Mouse (Mus musculus): ENCODE measurements around the gene Krtcap3. TPM values are rescaled to one million over a fixed set of nuclear protein-coding genes. Genes with fewer than 3 reads are reported as not detected.
A peak's percentile ranks its signal among the peaks of the same experiment; 100 is the strongest.
"Not testable (repeated sequence)": the region's sequence is repeated elsewhere in the genome, so short reads cannot be mapped to it uniquely, and the experiment has no call there.

The Krtcap3 gene
- 1 to 10 TPM; 2.2 to 4.5 TPM for total RNA-seq (2021)
- 13.3 and 13.6 TPM in 2 replicates for polyA plus RNA-seq (2012; rRNA removed)
- long read RNA-seq, partial matches to known transcripts = 0 of 4 reads
- long read RNA-seq, other reads (novel, unspliced or antisense) = 4 of 4 reads

GRCm38 (mm10) chr5:31251541-31252101 is at the start of gene Krtcap3:
Krtcap3 (plus strand) TSS chr5:31251691.
- DNase-seq = no peak

GRCm38 (mm10) chr5:31201742-31202590 is 49.5 kb upstream of the Krtcap3 start, which contains the start of gene Zfp513:
Zfp513 (minus strand) TSS chr5:31202303.
- DNase-seq = peak; percentile 97

GRCm38 (mm10) chr5:31202933-31203332 is 48.6 kb upstream of the Krtcap3 start:
- DNase-seq = peak; percentile 37

- peak; percentile 54 for DNase-seq
These were observed 47.6 kb upstream of the Krtcap3 start for GRCm38 (mm10) chr5:31203866-31204265.

GRCm38 (mm10) chr5:31204421-31204820 is 47.1 kb upstream of the Krtcap3 start:
- DNase-seq = peak; percentile 24

- DNase-seq = not testable (repeated sequence)
These were observed 34.9 kb upstream of the Krtcap3 start for GRCm38 (mm10) chr5:31216554-31216953.

- DNase-seq = no peak
These were observed 33.2 kb upstream of the Krtcap3 start for GRCm38 (mm10) chr5:31218294-31218693.

GRCm38 (mm10) chr5:31219070-31219469 is 32.4 kb upstream of the Krtcap3 start:
- DNase-seq = no peak

- DNase-seq = no peak
These were observed 32.0 kb upstream of the Krtcap3 start for GRCm38 (mm10) chr5:31219474-31219873.

- peak; percentile 71 for DNase-seq
These were observed 31.5 kb upstream of the Krtcap3 start for GRCm38 (mm10) chr5:31219911-31220447.

GRCm38 (mm10) chr5:31220448-31221303 is 30.8 kb upstream of the Krtcap3 start, which contains the start of gene Ppm1g:
Ppm1g (minus strand) TSS chr5:31220687.
- peak; percentile 99 for DNase-seq

- peak; percentile 52 for DNase-seq
These were observed 30.1 kb upstream of the Krtcap3 start for GRCm38 (mm10) chr5:31221304-31221945.

- no peak for DNase-seq
These were observed 28.8 kb upstream of the Krtcap3 start for GRCm38 (mm10) chr5:31222696-31223095.

GRCm38 (mm10) chr5:31226641-31227040 is 24.9 kb upstream of the Krtcap3 start:
- DNase-seq = no peak

GRCm38 (mm10) chr5:31240637-31241521 is 10.6 kb upstream of the Krtcap3 start, which contains the start of the genes Nrbp1 and Gm9970:
Nrbp1 (plus strand) TSS chr5:31240864.
Gm9970 (minus strand) TSS chr5:31241232.
- peak; percentile 98 for DNase-seq

GRCm38 (mm10) chr5:31241522-31242034 is 9.9 kb upstream of the Krtcap3 start:
- DNase-seq = no peak

GRCm38 (mm10) chr5:31242191-31242590 is 9.3 kb upstream of the Krtcap3 start:
- DNase-seq = no peak

- no peak for DNase-seq
These were observed 775 bp upstream of the Krtcap3 start for GRCm38 (mm10) chr5:31250716-31251115.

- no peak for DNase-seq
These were observed 660 bp downstream of the Krtcap3 start for GRCm38 (mm10) chr5:31252151-31252550.
